Mouse (Mus musculus) stomach, embryonic 16.5 days (tissue): ENCODE results near the gene Foxp1. TPM values are rescaled to one million over a fixed set of nuclear protein-coding genes. Genes with fewer than 3 reads are reported as not detected.
A peak's percentile ranks its signal among the peaks of the same experiment; 100 is the strongest.

Experiments used
- ATAC-seq: fragments of 200-750 bp; cut with Nextera tagmentation; 2 replicates; pipeline ENCODE4 v1.8.0; 2017; ENCODE audit warnings: moderate number of reproducible peaks, moderate TSS enrichment; ENCODE audit not compliant: insufficient read depth, low FRiP score
- H3K27ac ChIP-seq: fragments of 300-500 bp; sonication (generic); 2 replicates; pipeline ENCODE4 v1.5.1; 2014; ENCODE audit warnings: low read length
- H3K27me3 ChIP-seq: fragments of 300-500 bp; sonication (generic); 2 replicates; pipeline ENCODE4 v1.6.1; 2014; ENCODE audit warnings: low read length, control low read depth, mixed read lengths; ENCODE audit not compliant: control insufficient read depth, insufficient read depth
- H3K36me3 ChIP-seq: fragments of 300-500 bp; sonication (generic); 2 replicates; pipeline ENCODE4 v1.6.1; 2014; ENCODE audit warnings: low read length; ENCODE audit not compliant: control insufficient read depth, insufficient read depth
- H3K4me1 ChIP-seq: fragments of 300-500 bp; sonication (generic); 2 replicates; pipeline ENCODE4 v1.6.1; 2014; ENCODE audit warnings: low read length, control low read depth, mixed read lengths; ENCODE audit not compliant: control insufficient read depth, insufficient read depth
- H3K4me2 ChIP-seq: fragments of 300-500 bp; sonication (generic); 2 replicates; pipeline ENCODE4 v1.6.1; 2014; ENCODE audit warnings: low read depth, low read length, mixed read lengths
- H3K4me3 ChIP-seq: fragments of 300-500 bp; sonication (generic); replicated peaks from 2 replicates; pipeline ENCODE4 v1.5.1; 2014; ENCODE audit warnings: mild to moderate bottlenecking, low read length
- H3K9ac ChIP-seq: fragments of 300-500 bp; sonication (generic); 2 replicates; pipeline ENCODE4 v1.6.1; 2014; ENCODE audit warnings: low read length
- H3K9me3 ChIP-seq: fragments of 300-500 bp; sonication (generic); replicated peaks from 2 replicates; pipeline ENCODE4 v1.6.1; 2016; ENCODE audit warnings: low read length, control low read depth; ENCODE audit not compliant: control insufficient read depth
- WGBS: fragments of 180-500 bp; shearing (Covaris S2); extraction: QIAGEN DNeasy Blood & Tissue Kit; methylation state at CpG from one replicate; pipeline ENCODE4 v1.1.7; 2014; 5-methylcytosine and 5-hydroxymethylcytosine counted together
- polyA plus RNA-seq: library from polyadenylated mRNA; unstranded; fragments of >200 nt; fragmentation: Nextera tagmentation; extraction: Ambion mirVana; gene quantifications from 2 replicates; pipeline ENCODE4 v1.2.1, GENCODE M21; 2015

Foxp1 gene
- polyA plus RNA-seq, 1 experiment from 2014 or later, result 108 TPM

DNA sequence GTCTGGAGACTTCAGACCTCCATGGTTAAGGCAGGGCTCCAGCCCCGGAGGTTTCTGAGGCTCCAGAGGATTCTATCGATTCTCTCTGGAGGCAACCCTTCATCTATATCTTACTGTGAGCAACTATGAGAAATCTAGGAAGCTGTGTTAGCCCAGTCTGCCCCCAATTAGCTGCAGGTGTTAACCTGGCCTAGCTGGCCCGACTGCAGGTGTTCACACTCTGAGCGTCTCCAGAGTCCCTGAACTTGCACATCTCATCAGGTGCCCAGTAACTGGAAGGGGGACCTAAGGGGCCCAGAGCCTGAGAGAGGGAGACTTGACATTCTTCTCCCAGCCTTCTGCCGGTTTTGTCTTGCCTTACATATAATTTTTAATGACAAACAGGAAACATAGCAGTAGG, 134.5 kb downstream of the Foxp1 start:
- WGBS, result 66% methylated on average over 5 of the region's 5 CpGs

GRCm38 (mm10) chr6:99385059-99385604, 137.4 kb downstream of the Foxp1 start:
- Histone ChIP-seq H3K4me3 (no peak overlapping the region), H3K4me1 (peaks cover 12% of the 10 kb centered on the region; the same call in 1 of the 2 replicates), H3K9ac (no peak overlapping the region), H3K9me3 (no peaks in the 10 kb centered on the region), H3K36me3 (no peaks in the 10 kb centered on the region), H3K27me3 (no peaks in the 10 kb centered on the region), H3K27ac (no peak overlapping the region), H3K4me2 (no peak overlapping the region)
- ATAC-seq, result no peak
- 81% methylated on average over 2 of the region's 2 CpGs for WGBS

More for the DNA sequence above, 134.5 kb downstream of the Foxp1 start:
- no peaks in the 10 kb centered on the region for H3K27me3 ChIP-seq
- no peaks in the 10 kb centered on the region for H3K9me3 ChIP-seq
- no peak overlapping the region for H3K4me2 ChIP-seq
- no peak overlapping the region for H3K4me3 ChIP-seq
- peaks cover 12% of the 10 kb centered on the region; the same call in 1 of the 2 replicates for H3K4me1 ChIP-seq
- peak overlapping the region; percentile 90 for H3K27ac ChIP-seq
- ATAC-seq, result no peak
- H3K9ac ChIP-seq, result no peak overlapping the region
- 0 out of 2 replicates have a peak, but pooled peaks cover 3% of the 10 kb centered on the region for H3K36me3 ChIP-seq

DNA sequence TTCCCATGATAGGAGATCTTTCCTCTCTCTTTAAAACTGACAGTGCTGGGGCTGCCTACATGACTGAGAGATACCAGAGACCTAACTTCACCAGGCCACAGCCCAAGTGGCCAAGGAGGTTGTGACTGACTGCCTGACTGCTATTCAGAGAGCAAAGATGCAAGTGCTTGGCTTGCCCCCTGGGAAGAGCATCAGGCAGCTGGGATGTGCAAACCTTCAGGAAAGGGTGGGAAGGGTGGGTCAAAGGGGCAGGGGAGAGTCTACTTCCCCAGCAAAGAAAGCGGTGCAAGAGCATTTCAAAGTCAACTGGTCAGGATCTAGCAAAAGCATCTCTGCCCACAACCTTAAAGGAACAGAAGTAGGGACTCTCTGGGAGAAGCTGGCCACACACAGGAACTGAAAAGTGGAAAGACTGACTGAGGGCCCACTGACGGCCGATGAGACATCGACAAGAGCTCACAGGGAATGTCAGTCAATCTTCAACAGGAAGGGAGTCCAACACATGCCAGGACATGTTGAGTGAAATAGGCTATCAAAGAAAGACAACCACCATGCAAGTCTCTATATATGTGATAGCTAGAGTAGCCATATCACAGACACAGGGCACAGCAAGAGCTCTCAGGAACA, 138.6 kb downstream of the Foxp1 start:
- 72% methylated on average over 4 of the region's 4 CpGs for WGBS
- Histone ChIP-seq H3K9ac (no peak overlapping the region), H3K4me3 (no peak overlapping the region), H3K4me2 (no peak overlapping the region), H3K4me1 (peaks cover 16% of the 10 kb centered on the region), H3K36me3 (no peaks in the 10 kb centered on the region), H3K27me3 (no peaks in the 10 kb centered on the region), H3K9me3 (no peaks in the 10 kb centered on the region), H3K27ac (no peak overlapping the region)
- ATAC-seq, result no peak

- WGBS, result 70% methylated on average over 5 of the region's 5 CpGs
- no peaks in the 10 kb centered on the region for H3K9me3 ChIP-seq
- peaks cover 19% of the 10 kb centered on the region; the same call in 1 of the 2 replicates for H3K4me1 ChIP-seq
- H3K4me2 ChIP-seq, result no peak overlapping the region
- ATAC-seq, result no peak
- H3K4me3 ChIP-seq, result no peak overlapping the region
- no peaks in the 10 kb centered on the region for H3K27me3 ChIP-seq
- H3K36me3 ChIP-seq, result no peaks in the 10 kb centered on the region
- H3K9ac ChIP-seq, result no peak overlapping the region
- no peak overlapping the region for H3K27ac ChIP-seq
These were observed 142.4 kb downstream of the Foxp1 start for GRCm38 (mm10) chr6:99380146-99380545.

DNA sequence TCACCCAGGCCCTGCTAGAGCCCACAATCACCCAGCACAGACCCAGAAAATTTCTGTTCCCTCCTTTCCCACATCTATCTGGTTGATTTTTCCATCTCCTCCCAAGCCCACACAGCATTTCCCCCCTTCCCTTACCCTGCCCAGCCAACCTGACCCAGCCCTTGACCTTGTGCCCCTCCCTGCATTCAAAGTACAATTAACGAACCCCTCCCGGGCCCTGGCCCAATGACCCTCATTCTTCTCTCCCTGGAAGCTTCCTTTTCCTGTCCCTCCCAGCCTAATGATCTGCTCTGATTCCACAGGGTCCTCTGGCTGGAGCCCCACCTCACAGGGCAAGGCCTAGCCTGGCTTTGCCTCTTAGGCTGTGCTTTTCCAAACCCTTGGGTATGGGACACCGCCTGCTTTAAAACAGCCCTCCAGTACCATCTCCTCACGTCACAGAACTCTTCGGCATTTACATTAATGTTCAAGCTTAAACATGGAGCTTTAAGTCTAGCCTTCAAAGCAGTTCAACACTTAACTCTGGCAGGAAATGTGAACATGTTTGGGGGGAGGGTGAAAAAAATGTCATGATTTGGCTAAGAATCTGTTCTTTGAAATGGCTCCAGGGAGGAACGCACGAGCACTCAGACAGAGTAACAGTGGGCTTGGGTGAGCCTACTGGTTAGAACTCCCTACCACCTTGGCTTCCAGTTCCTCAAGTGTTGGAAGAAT, 143.4 kb downstream of the Foxp1 start:
- Histone ChIP-seq H3K4me2 (no peak overlapping the region), H3K4me1 (peaks cover 29% of the 10 kb centered on the region; the same call in 1 of the 2 replicates), H3K27ac (peak overlapping the region; percentile 44), H3K9ac (no peak overlapping the region), H3K4me3 (no peak overlapping the region), H3K36me3 (no peaks in the 10 kb centered on the region), H3K27me3 (no peaks in the 10 kb centered on the region), H3K9me3 (no peaks in the 10 kb centered on the region)
- 59% methylated on average over 7 of the region's 7 CpGs for WGBS
- ATAC-seq, result peak; percentile 26; the same call in 1 of the 2 replicates

- Histone ChIP-seq H3K4me2 (no peak overlapping the region), H3K9me3 (no peaks in the 10 kb centered on the region), H3K9ac (no peak overlapping the region), H3K27ac (no peak overlapping the region), H3K4me3 (no peak overlapping the region), H3K4me1 (peaks cover 32% of the 10 kb centered on the region; the same call in 1 of the 2 replicates), H3K36me3 (no peaks in the 10 kb centered on the region), H3K27me3 (no peaks in the 10 kb centered on the region)
- ATAC-seq, result no peak
- 67% methylated on average over 4 of the region's 4 CpGs for WGBS
These were observed 144.8 kb downstream of the Foxp1 start for GRCm38 (mm10) chr6:99377716-99378115.

DNA sequence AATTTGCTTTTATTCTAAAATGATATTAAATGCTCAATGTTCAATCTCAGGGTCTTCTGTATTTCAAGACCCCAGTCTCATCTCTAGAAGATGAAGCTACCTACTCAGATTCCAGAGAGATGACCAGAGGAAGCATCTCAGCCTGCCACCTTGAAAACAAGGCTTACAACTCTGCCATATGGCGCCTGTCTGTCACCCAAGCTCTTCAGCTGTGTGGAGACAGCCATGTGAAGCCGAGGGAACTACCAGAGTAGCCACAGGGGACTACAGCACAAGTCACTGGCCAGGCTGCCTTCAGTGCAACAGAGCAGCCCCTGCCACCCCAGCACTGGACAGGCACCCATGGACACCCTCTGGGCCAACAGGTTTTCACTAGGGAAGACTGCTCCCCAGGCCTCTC, 145.4 kb downstream of the Foxp1 start:
- no peak overlapping the region for H3K27ac ChIP-seq
- no peak overlapping the region for H3K4me3 ChIP-seq
- H3K4me1 ChIP-seq, result peaks cover 32% of the 10 kb centered on the region; the same call in 1 of the 2 replicates
- no peak overlapping the region for H3K4me2 ChIP-seq
- WGBS, result 74% methylated on average over 2 of the region's 2 CpGs
- no peak for ATAC-seq
- no peaks in the 10 kb centered on the region for H3K9me3 ChIP-seq
- no peak overlapping the region for H3K9ac ChIP-seq
- no peaks in the 10 kb centered on the region for H3K27me3 ChIP-seq
- H3K36me3 ChIP-seq, result no peaks in the 10 kb centered on the region

DNA sequence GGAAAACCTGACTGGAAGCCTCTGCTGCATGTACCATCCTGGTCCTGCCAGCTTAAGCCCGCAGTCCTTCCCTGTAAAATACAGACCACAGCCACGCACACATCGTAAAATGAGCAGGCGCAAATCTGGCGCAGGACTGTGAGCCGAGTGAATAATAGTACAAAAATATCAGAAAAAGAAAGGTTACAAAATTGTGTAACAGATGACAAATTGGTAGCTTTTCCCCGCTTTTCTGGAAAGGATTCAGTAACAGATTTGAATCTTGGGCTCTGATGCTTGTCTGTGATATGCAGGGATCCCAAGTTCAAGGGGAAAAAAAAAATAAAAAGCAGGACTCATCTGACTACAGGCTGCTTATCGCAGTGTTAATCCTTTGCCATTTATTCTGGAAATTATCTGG, 145.8 kb downstream of the Foxp1 start:
- no peaks in the 10 kb centered on the region for H3K27me3 ChIP-seq
- no peak for ATAC-seq
- H3K9ac ChIP-seq, result no peak overlapping the region
- H3K4me3 ChIP-seq, result no peak overlapping the region
- no peaks in the 10 kb centered on the region for H3K9me3 ChIP-seq
- H3K36me3 ChIP-seq, result no peaks in the 10 kb centered on the region
- H3K4me2 ChIP-seq, result no peak overlapping the region
- WGBS, result 82% methylated on average over 8 of the region's 8 CpGs
- H3K27ac ChIP-seq, result no peak overlapping the region
- H3K4me1 ChIP-seq, result peaks cover 32% of the 10 kb centered on the region; the same call in 1 of the 2 replicates

DNA sequence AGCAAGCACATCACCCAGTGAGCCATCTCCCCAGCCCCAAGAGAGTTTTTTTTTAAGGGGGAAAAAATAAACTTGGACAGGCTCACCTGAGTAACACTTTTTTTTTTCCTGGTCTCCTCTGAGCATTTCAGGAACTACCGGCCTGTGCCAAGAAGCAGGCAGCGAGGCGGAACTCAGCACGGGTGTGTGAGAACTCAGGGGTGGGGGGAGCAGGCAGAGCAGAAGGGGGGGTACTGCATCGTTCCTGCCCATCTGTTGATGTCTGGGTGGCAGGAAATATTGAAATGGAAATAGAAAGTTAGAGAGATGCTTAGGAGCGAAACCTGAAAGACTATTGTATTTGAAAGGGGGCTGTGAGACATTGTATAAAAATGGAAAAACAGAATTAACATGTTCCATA, 146.7 kb downstream of the Foxp1 start:
- Histone ChIP-seq H3K4me2 (no peak overlapping the region), H3K9me3 (no peaks in the 10 kb centered on the region), H3K4me1 (peaks cover 32% of the 10 kb centered on the region; the same call in 1 of the 2 replicates), H3K36me3 (no peaks in the 10 kb centered on the region), H3K27ac (peak overlapping the region; percentile 78), H3K9ac (peak overlapping the region; percentile 19; the same call in 1 of the 2 replicates), H3K4me3 (no peak overlapping the region), H3K27me3 (no peaks in the 10 kb centered on the region)
- 52% methylated on average over 6 of the region's 6 CpGs for WGBS
- ATAC-seq, result no peak
